Mouse (Mus musculus): ENCODE measurements at regions not wholly inside any gene's neighbourhood (a gene's known extent, or its start where the extent isn't known, plus 50 kb on each side); places are given as distances from the start of the nearest gene placed in this dataset. TPM values are rescaled to one million over a fixed set of nuclear protein-coding genes. Genes with fewer than 3 reads are reported as not detected.

Small RNAs in the stretch of these regions (microRNA-seq; reads per million reads assigned to microRNA genes)
- gene Gm27760 = not detected

All from hindbrain, embryonic 16.5 days (tissue).